Mouse (Mus musculus): ENCODE measurements at regions not wholly inside any gene's neighbourhood (a gene's known extent, or its start where the extent isn't known, plus 50 kb on each side); places are given as distances from the start of the nearest gene placed in this dataset.
A peak's percentile ranks its signal among the peaks of the same experiment; 100 is the strongest.

DNA sequence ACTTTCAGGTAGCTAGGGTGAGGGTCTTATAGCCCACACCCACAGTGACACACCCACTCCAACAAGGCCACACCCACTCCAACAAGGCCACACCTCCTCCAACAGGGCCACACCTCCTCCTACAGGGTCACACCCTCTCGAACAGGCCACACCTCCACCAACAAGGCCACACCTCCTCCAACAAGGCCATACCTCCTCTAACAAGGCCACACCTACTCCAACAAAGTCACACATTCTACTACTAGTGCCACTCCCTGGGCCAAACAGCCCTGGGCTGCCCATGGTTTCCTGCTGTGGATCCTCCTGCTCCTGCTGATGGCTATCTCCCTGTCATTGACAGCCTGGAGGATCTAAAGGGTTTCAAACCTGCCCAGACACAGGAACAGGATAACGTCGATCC lies 124.9 kb downstream of the Mn1 start:
- WGBS, result 94% methylated on average over 3 of the region's 3 CpGs
- peaks cover 16% of the 10 kb centered on the region for H3K4me1 ChIP-seq (replicated peaks; ENCODE audit: control insufficient read depth, insufficient read depth, low read length)
- no peak for TF ChIP-seq POLR2A (IDR thresholded peaks at IDR 0.05; ENCODE audit: control insufficient read depth, extremely low read depth, insufficient read depth, low read length, poor library complexity)
- TF ChIP-seq CTCF (IDR thresholded peaks at IDR 0.05; ENCODE audit: borderline replicate concordance, control insufficient read depth, extremely low read depth, insufficient read depth, low read length, poor library complexity), result no peak
- no peak overlapping the region for H3K4me3 ChIP-seq (ENCODE audit: control insufficient read depth, insufficient read depth, low read length)
- no peaks in the 10 kb centered on the region for H3K36me3 ChIP-seq (ENCODE audit: control insufficient read depth, insufficient read depth, low read length)
- H3K27ac ChIP-seq (ENCODE audit: control insufficient read depth, insufficient read depth, low read length), result no peak overlapping the region
- DNase-seq, result no peak
- no peaks in the 10 kb centered on the region for H3K27me3 ChIP-seq (ENCODE audit: control insufficient read depth, insufficient read depth, low read length)

- no peaks in the 10 kb centered on the region for H3K36me3 ChIP-seq (ENCODE audit: control insufficient read depth, insufficient read depth, low read length)
- peaks cover 18% of the 10 kb centered on the region for H3K4me1 ChIP-seq (replicated peaks; ENCODE audit: control insufficient read depth, insufficient read depth, low read length)
- H3K27me3 ChIP-seq (ENCODE audit: control insufficient read depth, insufficient read depth, low read length), result no peaks in the 10 kb centered on the region
- 79% methylated on average over 9 of the region's 9 CpGs for WGBS
- DNase-seq, result no peak
- no peak overlapping the region for H3K4me3 ChIP-seq (ENCODE audit: control insufficient read depth, insufficient read depth, low read length)
- TF ChIP-seq POLR2A (IDR thresholded peaks at IDR 0.05; ENCODE audit: control insufficient read depth, extremely low read depth, insufficient read depth, low read length, poor library complexity), result no peak
- TF ChIP-seq CTCF (IDR thresholded peaks at IDR 0.05; ENCODE audit: borderline replicate concordance, control insufficient read depth, extremely low read depth, insufficient read depth, low read length, poor library complexity), result no peak
- H3K27ac ChIP-seq (ENCODE audit: control insufficient read depth, insufficient read depth, low read length), result no peak overlapping the region
Measured at GRCm38 (mm10) chr5:111543721-111544495, 126.7 kb downstream of the Mn1 start.

DNA sequence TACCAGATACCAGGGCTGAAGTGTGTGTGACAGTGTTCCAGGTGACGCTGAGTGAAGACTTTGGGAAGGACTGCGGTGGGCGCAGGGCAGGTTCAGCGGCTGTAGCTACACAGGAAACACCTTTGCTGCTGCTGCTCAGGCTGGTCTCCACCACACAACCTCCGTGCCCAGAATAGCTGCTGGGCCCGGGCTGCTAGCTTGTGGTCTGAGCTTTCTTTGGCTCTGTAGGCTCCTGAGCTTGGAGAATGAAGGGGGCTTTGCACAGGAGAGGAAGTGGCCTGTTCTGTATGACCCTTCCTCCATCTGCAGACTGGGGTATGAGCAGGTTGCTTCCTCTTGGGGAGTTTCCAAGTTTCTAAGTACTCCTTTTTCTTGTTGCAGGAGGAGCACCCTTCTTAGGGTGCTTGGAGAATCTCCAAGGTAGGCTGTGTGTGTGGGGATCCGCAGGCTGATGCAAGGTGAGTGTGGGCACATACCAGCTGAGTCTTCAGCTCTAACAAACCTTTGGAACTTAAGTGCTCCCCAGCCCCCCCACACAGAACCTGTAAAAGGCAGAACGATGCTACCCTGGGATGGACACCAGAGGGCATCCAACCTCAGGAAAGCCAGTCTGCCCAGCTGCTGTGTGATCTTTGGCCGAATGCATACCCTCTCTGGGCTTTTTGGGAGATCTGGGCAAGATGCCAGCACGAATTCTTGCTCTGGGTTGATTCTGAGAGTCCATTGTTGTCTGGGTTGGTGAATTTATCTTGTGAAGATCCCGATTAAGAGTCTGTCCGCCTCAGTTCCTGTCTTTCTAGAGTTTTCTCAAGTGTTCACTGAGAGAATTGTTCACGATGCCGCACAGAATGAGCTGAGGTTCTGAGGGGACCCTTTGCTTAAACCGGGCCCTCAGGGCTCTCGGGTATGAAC lies 136.6 kb downstream of the Mn1 start:
- 8% methylated on average over 16 of the region's 16 CpGs for WGBS
- peaks cover 27% of the 10 kb centered on the region for H3K4me1 ChIP-seq (replicated peaks; ENCODE audit: control insufficient read depth, insufficient read depth, low read length)

DNA sequence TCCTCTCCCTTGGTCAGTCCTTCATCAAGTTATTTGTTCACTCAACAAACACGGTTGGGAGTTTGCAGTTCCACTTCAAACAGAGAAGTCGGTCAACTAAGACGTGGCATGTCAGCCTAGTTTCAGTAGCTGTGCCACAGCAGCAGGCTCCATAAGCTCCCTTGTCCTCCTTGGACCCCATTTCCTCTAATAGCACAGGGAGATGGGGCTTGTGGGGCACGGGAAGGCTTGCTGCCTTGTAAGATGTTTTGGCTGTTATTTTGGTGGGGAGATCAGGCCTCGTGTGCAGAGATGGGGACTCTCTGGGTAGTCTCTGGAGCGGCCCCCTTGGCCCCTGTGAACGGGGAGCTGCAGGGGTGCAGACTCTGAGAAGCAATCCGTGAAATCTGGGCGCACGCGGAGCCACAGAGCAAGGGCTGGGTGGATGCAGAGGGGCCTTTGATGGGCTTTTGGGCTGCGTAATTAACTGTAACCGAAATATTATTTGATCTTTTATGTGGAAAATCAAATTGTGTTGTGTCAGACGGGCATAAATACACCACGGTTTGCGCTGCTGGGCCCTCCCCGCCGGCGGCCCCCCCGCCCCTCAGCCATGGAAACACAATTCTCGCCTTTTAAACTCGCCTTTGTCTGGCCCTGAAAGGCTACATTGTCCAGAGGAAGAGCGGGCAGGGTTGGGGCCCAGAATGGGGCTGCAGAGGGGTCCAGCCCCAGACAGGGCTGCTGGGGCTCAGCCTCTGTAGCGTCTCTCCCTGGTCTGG lies 137.6 kb downstream of the Mn1 start:
- H3K4me3 ChIP-seq (ENCODE audit: control insufficient read depth, insufficient read depth, low read length), result no peak overlapping the region
- no peaks in the 10 kb centered on the region for H3K27me3 ChIP-seq (ENCODE audit: control insufficient read depth, insufficient read depth, low read length)
- 67% methylated on average over 24 of the region's 24 CpGs for WGBS
- DNase-seq, result no peak
- H3K36me3 ChIP-seq (ENCODE audit: control insufficient read depth, insufficient read depth, low read length), result no peaks in the 10 kb centered on the region
- no peak overlapping the region for H3K27ac ChIP-seq (ENCODE audit: control insufficient read depth, insufficient read depth, low read length)
- TF ChIP-seq POLR2A (IDR thresholded peaks at IDR 0.05; ENCODE audit: control insufficient read depth, extremely low read depth, insufficient read depth, low read length, poor library complexity) (no peak), CTCF (IDR thresholded peaks at IDR 0.05; ENCODE audit: borderline replicate concordance, control insufficient read depth, extremely low read depth, insufficient read depth, low read length, poor library complexity) (no peak)
- H3K4me1 ChIP-seq (replicated peaks; ENCODE audit: control insufficient read depth, insufficient read depth, low read length), result peaks cover 21% of the 10 kb centered on the region

More for the DNA sequence above, 136.6 kb downstream of the Mn1 start:
- TF ChIP-seq POLR2A (IDR thresholded peaks at IDR 0.05; ENCODE audit: control insufficient read depth, extremely low read depth, insufficient read depth, low read length, poor library complexity) (no peak), CTCF (IDR thresholded peaks at IDR 0.05; ENCODE audit: borderline replicate concordance, control insufficient read depth, extremely low read depth, insufficient read depth, low read length, poor library complexity) (no peak; the same call in 1 of the 2 replicates)
- no peak overlapping the region for H3K4me3 ChIP-seq (ENCODE audit: control insufficient read depth, insufficient read depth, low read length)
- no peaks in the 10 kb centered on the region for H3K36me3 ChIP-seq (ENCODE audit: control insufficient read depth, insufficient read depth, low read length)
- no peaks in the 10 kb centered on the region for H3K27me3 ChIP-seq (ENCODE audit: control insufficient read depth, insufficient read depth, low read length)
- DNase-seq, result peak; percentile 48
- no peak overlapping the region; the same call in 1 of the 2 replicates for H3K27ac ChIP-seq (ENCODE audit: control insufficient read depth, insufficient read depth, low read length)

DNA sequence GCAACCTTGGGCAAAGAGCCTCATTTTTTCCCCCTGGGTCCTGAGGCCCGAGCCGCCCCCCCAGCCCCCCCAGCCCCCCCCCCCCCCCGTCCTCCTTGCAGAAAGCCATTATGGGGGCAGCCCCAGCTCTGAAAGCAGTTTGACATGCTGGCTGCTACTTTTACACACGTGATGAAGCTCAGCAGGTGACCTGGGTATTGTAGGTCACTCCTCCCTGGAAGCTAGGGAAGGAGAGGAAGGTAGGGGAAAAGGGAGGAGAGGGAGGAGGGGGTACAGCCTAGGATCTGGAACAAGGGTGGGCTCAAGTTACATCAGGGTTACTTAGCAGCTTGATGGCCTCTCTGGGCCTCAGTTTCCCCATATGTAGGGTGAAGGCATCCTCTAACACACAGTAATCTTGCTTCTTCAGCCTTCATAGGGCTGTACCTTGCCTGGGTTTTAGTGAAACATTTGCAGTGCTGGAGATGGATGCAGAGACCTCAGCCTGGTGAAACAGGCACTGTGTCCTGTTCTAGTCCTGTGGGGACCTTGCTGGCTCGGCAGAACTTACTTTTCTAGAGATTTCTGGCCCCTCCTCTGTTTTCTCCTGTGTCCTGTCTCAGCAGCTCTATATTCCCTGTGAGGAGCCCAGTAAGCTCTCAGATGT lies 138.3 kb downstream of the Mn1 start:
- H3K4me1 ChIP-seq (replicated peaks; ENCODE audit: control insufficient read depth, insufficient read depth, low read length), result peaks cover 26% of the 10 kb centered on the region
- DNase-seq, result no peak
- WGBS, result 73% methylated on average over 5 of the region's 5 CpGs

More for the DNA sequence above, 138.3 kb downstream of the Mn1 start:
- H3K4me3 ChIP-seq (ENCODE audit: control insufficient read depth, insufficient read depth, low read length), result no peak overlapping the region
- no peaks in the 10 kb centered on the region for H3K27me3 ChIP-seq (ENCODE audit: control insufficient read depth, insufficient read depth, low read length)
- TF ChIP-seq POLR2A (IDR thresholded peaks at IDR 0.05; ENCODE audit: control insufficient read depth, extremely low read depth, insufficient read depth, low read length, poor library complexity) (no peak), CTCF (IDR thresholded peaks at IDR 0.05; ENCODE audit: borderline replicate concordance, control insufficient read depth, extremely low read depth, insufficient read depth, low read length, poor library complexity) (no peak)
- H3K36me3 ChIP-seq (ENCODE audit: control insufficient read depth, insufficient read depth, low read length), result no peaks in the 10 kb centered on the region
- H3K27ac ChIP-seq (ENCODE audit: control insufficient read depth, insufficient read depth, low read length), result no peak overlapping the region
